Mouse (Mus musculus): ENCODE measurements around the gene Usf2.

DNA sequence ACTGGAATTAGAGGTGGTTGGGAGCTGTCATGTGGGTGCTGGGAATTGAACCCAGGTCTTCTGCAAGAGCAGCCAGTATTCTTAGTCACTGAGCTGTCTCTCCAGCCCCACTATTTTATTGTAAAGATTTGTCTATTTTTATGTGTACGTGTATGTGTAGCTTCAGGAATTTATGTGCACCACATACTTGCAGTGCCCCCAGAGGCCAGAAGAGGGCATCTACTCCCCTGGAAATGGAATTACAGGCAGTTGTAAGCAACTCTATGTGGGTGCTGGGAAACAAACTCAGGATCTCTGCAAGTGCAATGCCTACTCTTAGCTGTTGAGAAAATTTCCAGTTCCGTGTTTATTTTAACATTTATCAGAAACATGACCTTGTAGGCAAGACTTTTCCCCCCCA, 39.9 kb upstream of the Usf2 start:
- TF ChIP-seq ELF1 (IDR thresholded peaks at IDR 0.05; ENCODE audit: low read depth, low read length): no peak
- peak in 1 of 2 experiments; percentile 43; a peak in 2 of 4 replicates for TF ChIP-seq CTCF (conservative IDR thresholded peaks at IDR 0.05 in 1 of 2, IDR thresholded peaks at IDR 0.05 in 1 of 2; ENCODE audit: low read depth in 2 of 2, low read length in 2 of 2)
- TF ChIP-seq EP300 (IDR thresholded peaks at IDR 0.05; ENCODE audit: low read length): no peak
- TF ChIP-seq POLR2A (IDR thresholded peaks at IDR 0.05; ENCODE audit: low read depth, low read length): no peak
- TF ChIP-seq E2F4 (IDR thresholded peaks at IDR 0.05; ENCODE audit: insufficient replicate concordance, low read depth, low read length): no peak
- no peak for TF ChIP-seq ZMIZ1 (IDR thresholded peaks at IDR 0.05; ENCODE audit: low read depth, low read length)
- no peak for TF ChIP-seq ZKSCAN1 (IDR thresholded peaks at IDR 0.05; ENCODE audit: borderline replicate concordance, low read depth, low read length)

Measured in CH12.LX (cell line).